Mouse (Mus musculus): ENCODE data around the gene Cdkn2d.
A peak's percentile ranks its signal among the peaks of the same experiment; 100 is the strongest.

GRCm38 (mm10) chr9:21337652-21338051, 46.4 kb upstream of the Cdkn2d start:
- TF ChIP-seq CTCF (IDR thresholded peaks at IDR 0.05; ENCODE audit: insufficient read depth, low read length) (no peak), POLR2A (IDR thresholded peaks at IDR 0.05; ENCODE audit: borderline replicate concordance, extremely low read depth, low read depth, low read length) (peak; percentile 71; the same call in 1 of the 2 replicates)

All from lung, adult 2 months (tissue).